28 mouse cellular contexts compared by ENCODE assay signal in genomic region chr12:15986351-15986750, GRCm38 (mm10).
DNase-seq lines count a peak whose midpoint lies in the region; ATAC-seq and TF ChIP-seq lines count a peak whose summit lies in the region.
"Had no signal": no experiment of that assay in that cellular context is flagged by ENCODE, and none has a peak within 500 bp of the region (broad histone marks: within the 10 kb centered on the region; RNA-seq: fewer than 3 reads in every experiment).

No protein-coding gene starts in this region.

- H3K36me3 ChIP-seq in heart, embryonic 10.5 days = no peaks in the 10 kb centered on the region
- H3K36me3 ChIP-seq in MEL (ENCODE audit: control insufficient read depth in 1 of 2, insufficient read depth in 2 of 2, low read length in 2 of 2) = no peaks in the 10 kb centered on the region
- no peaks in the 10 kb centered on the region for H3K36me3 ChIP-seq in intestine, embryonic 15.5 days
- no peaks in the 10 kb centered on the region for H3K36me3 ChIP-seq in forebrain, embryonic 15.5 days
- H3K36me3 ChIP-seq: embryonic facial prominence, embryonic 12.5 days; embryonic facial prominence, embryonic 15.5 days; forebrain, embryonic 12.5 days; heart, embryonic 12.5 days; heart, embryonic 15.5 days had no signal

- TF ChIP-seq RAD21 in MEL (IDR thresholded peaks at IDR 0.05; ENCODE audit: low read depth, low read length) = no peak

- no peak overlapping the region for H3K9ac ChIP-seq in MEL (ENCODE audit: control insufficient read depth, low read depth, low read length, poor library complexity, severe bottlenecking)
- H3K9ac ChIP-seq in intestine, embryonic 15.5 days = no peak overlapping the region
- H3K9ac ChIP-seq in forebrain, embryonic 15.5 days (replicated peaks) = no peak overlapping the region
- H3K9ac ChIP-seq: embryonic facial prominence, embryonic 12.5 days; embryonic facial prominence, embryonic 15.5 days; forebrain, embryonic 12.5 days; heart, embryonic 12.5 days; heart, embryonic 15.5 days; hindbrain, embryonic 14.5 days had no signal

- DNase-seq in heart, embryonic 10.5 days (ENCODE audit: low spot score) = no peak
- no peak for DNase-seq in heart, postnatal 14 days
- peak; percentile 23 for DNase-seq in MEL (ENCODE audit: low read depth, low spot score)
- peak; percentile 49 for DNase-seq in Muller cell, postnatal 12 days (ENCODE audit: inconsistent ontology term)
- DNase-seq: adrenal gland, adult 2 months; adrenal gland, postnatal 14 days; cerebellum, adult 11 months; cerebellum, adult 2 months; cerebellum, adult 9-11 months; cerebellum, postnatal 25 days; gastrocnemius, postnatal 25 days; heart, adult 2 months; heart, postnatal 4 days; kidney, adult 2 months had no signal

- H3K4me1 ChIP-seq in heart, embryonic 10.5 days = peaks cover 40% of the 10 kb centered on the region
- peaks cover 0 to 6% of the 10 kb centered on the region in 2 experiments; a peak in 2 of 4 replicates for H3K4me1 ChIP-seq in MEL (ENCODE audit: control insufficient read depth in 1 of 2, insufficient read depth in 2 of 2, low read length in 2 of 2)
- peaks cover 11% of the 10 kb centered on the region for H3K4me1 ChIP-seq in embryonic fibroblast, embryonic 13.5 days (ENCODE audit: control insufficient read depth, insufficient read depth, low read length)
- no peaks in the 10 kb centered on the region for H3K4me1 ChIP-seq in intestine, embryonic 15.5 days (replicated peaks)
- H3K4me1 ChIP-seq in forebrain, embryonic 15.5 days = no peaks in the 10 kb centered on the region
- H3K4me1 ChIP-seq: forebrain, embryonic 12.5 days had no signal

- H3K27me3 ChIP-seq in heart, embryonic 10.5 days (ENCODE audit: insufficient read depth, poor library complexity, severe bottlenecking) = no peaks in the 10 kb centered on the region
- H3K27me3 ChIP-seq in MEL (ENCODE audit: control insufficient read depth in 1 of 2, insufficient read depth in 2 of 2, low read length in 2 of 2) = no peaks in the 10 kb centered on the region
- H3K27me3 ChIP-seq in intestine, embryonic 15.5 days (replicated peaks) = no peaks in the 10 kb centered on the region
- no peaks in the 10 kb centered on the region for H3K27me3 ChIP-seq in forebrain, embryonic 15.5 days
- H3K27me3 ChIP-seq: embryonic facial prominence, embryonic 12.5 days; embryonic facial prominence, embryonic 15.5 days; forebrain, embryonic 12.5 days; heart, embryonic 12.5 days; heart, embryonic 15.5 days had no signal

- H3K4me3 ChIP-seq in heart, embryonic 10.5 days = no peak overlapping the region
- no peak overlapping the region for H3K4me3 ChIP-seq in MEL (ENCODE audit: control insufficient read depth in 1 of 2, insufficient read depth in 1 of 2, low read depth in 2 of 2, low read length in 2 of 2)
- no peak overlapping the region for H3K4me3 ChIP-seq in embryonic fibroblast, embryonic 13.5 days (ENCODE audit: insufficient read depth, low read length)
- no peak overlapping the region for H3K4me3 ChIP-seq in intestine, embryonic 15.5 days (replicated peaks)
- no peak overlapping the region for H3K4me3 ChIP-seq in forebrain, embryonic 15.5 days
- H3K4me3 ChIP-seq: embryonic facial prominence, embryonic 12.5 days; embryonic facial prominence, embryonic 15.5 days; erythroblast, embryonic 14.5 days; forebrain, embryonic 12.5 days; heart, adult 2 months; heart, embryonic 12.5 days; heart, embryonic 15.5 days had no signal

- no peaks in the 10 kb centered on the region for H3K79me2 ChIP-seq in MEL (ENCODE audit: control insufficient read depth, insufficient read depth, low read length, poor library complexity)

- H3K4me2 ChIP-seq in intestine, embryonic 15.5 days (replicated peaks) = no peak overlapping the region
- no peak overlapping the region for H3K4me2 ChIP-seq in forebrain, embryonic 15.5 days (replicated peaks)
- H3K4me2 ChIP-seq: embryonic facial prominence, embryonic 12.5 days; embryonic facial prominence, embryonic 15.5 days; forebrain, embryonic 12.5 days; heart, embryonic 12.5 days; heart, embryonic 15.5 days; hindbrain, embryonic 14.5 days had no signal

- intact Hi-C loops in heart, postnatal 14 days (cut with DNase I) = no loop called here

- ATAC-seq in intestine, embryonic 15.5 days = no peak
- ATAC-seq in forebrain, embryonic 15.5 days (replicated peaks) = no peak
- ATAC-seq: forebrain, embryonic 16.5 days; hindbrain, postnatal 0 days; inflammation-experienced regulatory T-cells, adult 6 months; intestine, postnatal 0 days had no signal

- H3K27ac ChIP-seq in heart, embryonic 10.5 days = 0 out of 2 replicates have a peak overlapping the region, but pooled peaks have one; percentile 36
- H3K27ac ChIP-seq in MEL (ENCODE audit: control insufficient read depth, low read depth, low read length) = no peak overlapping the region
- peak overlapping the region; percentile 41 for H3K27ac ChIP-seq in embryonic fibroblast, embryonic 13.5 days (ENCODE audit: insufficient read depth, low read length)
- H3K27ac ChIP-seq in intestine, embryonic 15.5 days = no peak overlapping the region
- H3K27ac ChIP-seq in forebrain, embryonic 15.5 days (replicated peaks) = no peak overlapping the region
- H3K27ac ChIP-seq: embryonic facial prominence, embryonic 12.5 days; embryonic facial prominence, embryonic 15.5 days; forebrain, embryonic 12.5 days; heart, adult 2 months; hindbrain, embryonic 14.5 days; hindbrain, postnatal 0 days had no signal

- 0 out of 4 replicates have a peak, but pooled peaks of 1 of the 2 experiments have one; percentile 14 for TF ChIP-seq EP300 in MEL (IDR thresholded peaks at IDR 0.05; ENCODE audit: low read depth in 1 of 2, low read length in 2 of 2)

- TF ChIP-seq CTCF in MEL (IDR thresholded peaks at IDR 0.05 in 2 of 3, conservative IDR thresholded peaks at IDR 0.05 in 1 of 3; ENCODE audit: control insufficient read depth in 1 of 3, insufficient read depth in 1 of 3, low read depth in 2 of 3, low read length in 3 of 3, poor library complexity in 1 of 3, severe bottlenecking in 1 of 3) = no peak
- TF ChIP-seq CTCF in embryonic fibroblast, embryonic 13.5 days (IDR thresholded peaks at IDR 0.05; ENCODE audit: borderline replicate concordance, insufficient read depth, low read length) = no peak

- no peaks in the 10 kb centered on the region for H3K9me3 ChIP-seq in heart, embryonic 10.5 days
- no peaks in the 10 kb centered on the region for H3K9me3 ChIP-seq in MEL (replicated peaks; ENCODE audit: insufficient read depth, low read length)
- H3K9me3 ChIP-seq in intestine, embryonic 15.5 days = no peaks in the 10 kb centered on the region
- no peaks in the 10 kb centered on the region for H3K9me3 ChIP-seq in forebrain, embryonic 15.5 days
- H3K9me3 ChIP-seq: embryonic facial prominence, embryonic 12.5 days; embryonic facial prominence, embryonic 15.5 days; forebrain, embryonic 12.5 days; heart, embryonic 12.5 days; heart, embryonic 15.5 days had no signal

- TF ChIP-seq POLR2A in MEL (IDR thresholded peaks at IDR 0.05; ENCODE audit: control insufficient read depth in 1 of 2, insufficient read depth in 1 of 2, low read depth in 1 of 2, low read length in 2 of 2, poor library complexity in 1 of 2) = no peak
- TF ChIP-seq POLR2A in embryonic fibroblast, embryonic 13.5 days (IDR thresholded peaks at IDR 0.05; ENCODE audit: low read depth, low read length) = no peak

TF ChIP-seq in MEL, 35 proteins besides CTCF, POLR2A, EP300 and RAD21:
- TF ChIP-seq POLR2AphosphoS2 (IDR thresholded peaks at IDR 0.05; ENCODE audit: low read length) = no peak
- peak; percentile 34 for TF ChIP-seq GATA1 (IDR thresholded peaks at IDR 0.05; ENCODE audit: low read depth, low read length)

Comparison
In these comparisons a context has a peak if more than half of its experiments do, and no peak if none do; other contexts are left out.
1. DNase-seq: peak in MEL (single experiment) and Muller cell, postnatal 12 days (single experiment); none in heart, embryonic 10.5 days (single experiment) and heart, postnatal 14 days (0 of 2).
2. H3K27ac ChIP-seq: peak in heart, embryonic 10.5 days (single experiment) and embryonic fibroblast, embryonic 13.5 days (single experiment); none in MEL (single experiment), intestine, embryonic 15.5 days (single experiment) and forebrain, embryonic 15.5 days (single experiment).